Mouse (Mus musculus): ENCODE results near the gene Zdhhc16. TPM values are rescaled to one million over a fixed set of nuclear protein-coding genes. Genes with fewer than 3 reads are reported as not detected.
"Not testable (repeated sequence)": the region's sequence is repeated elsewhere in the genome, so short reads cannot be mapped to it uniquely, and the experiment has no call there.

The Zdhhc16 gene
- polyA plus RNA-seq, 1 experiment from 2014 or later, result 85.8 TPM

DNA sequence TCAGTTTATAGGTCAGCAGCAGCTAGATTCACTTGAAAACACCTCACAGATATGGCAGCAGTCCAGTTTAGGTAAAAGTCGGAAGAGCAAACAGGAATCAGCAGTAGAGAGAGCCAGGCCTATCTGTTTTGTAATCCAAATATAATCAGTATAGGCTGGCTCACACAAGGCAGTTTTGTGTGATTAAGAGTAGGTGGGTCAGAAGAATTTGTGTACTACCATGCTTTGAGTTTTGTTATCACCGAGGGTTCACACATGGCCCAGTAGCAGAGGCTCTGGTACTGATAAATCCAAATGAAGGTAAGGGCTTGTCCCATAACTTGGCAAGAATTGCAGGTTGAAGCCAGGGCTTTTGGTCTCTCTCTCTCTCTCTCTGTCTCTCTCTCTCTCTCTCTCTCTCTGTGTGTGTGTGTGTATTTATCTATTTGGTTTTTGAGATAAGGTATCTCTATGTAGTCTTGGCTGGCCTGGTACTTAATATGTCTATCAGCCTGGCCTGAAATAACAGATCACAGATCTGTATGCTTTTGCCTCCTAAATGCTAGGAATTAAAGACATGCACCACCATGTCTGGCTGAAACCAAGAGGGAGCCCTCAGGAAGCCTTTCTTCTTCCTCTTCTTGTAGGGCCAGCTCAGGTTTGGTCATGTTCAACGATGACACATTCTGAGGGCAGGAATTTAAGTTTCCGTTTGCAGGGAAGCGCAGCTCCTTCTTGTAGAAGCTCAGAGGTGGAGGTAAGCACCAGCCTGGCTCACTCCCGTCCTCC is 26.8 kb upstream of the Zdhhc16 start:
- Histone ChIP-seq H3K4me3 (no peak overlapping the region), H3K27me3 (ENCODE audit: poor library complexity, severe bottlenecking) (no peaks in the 10 kb centered on the region), H3K27ac (no peak overlapping the region), H3K36me3 (replicated peaks) (no peaks in the 10 kb centered on the region), H3K4me1 (no peaks in the 10 kb centered on the region), H3K9me3 (no peaks in the 10 kb centered on the region)
- DNase-seq (ENCODE audit: extremely low spot score, low spot score), result no peak
- WGBS, result 69% methylated on average over 6 of the region's 6 CpGs

DNA sequence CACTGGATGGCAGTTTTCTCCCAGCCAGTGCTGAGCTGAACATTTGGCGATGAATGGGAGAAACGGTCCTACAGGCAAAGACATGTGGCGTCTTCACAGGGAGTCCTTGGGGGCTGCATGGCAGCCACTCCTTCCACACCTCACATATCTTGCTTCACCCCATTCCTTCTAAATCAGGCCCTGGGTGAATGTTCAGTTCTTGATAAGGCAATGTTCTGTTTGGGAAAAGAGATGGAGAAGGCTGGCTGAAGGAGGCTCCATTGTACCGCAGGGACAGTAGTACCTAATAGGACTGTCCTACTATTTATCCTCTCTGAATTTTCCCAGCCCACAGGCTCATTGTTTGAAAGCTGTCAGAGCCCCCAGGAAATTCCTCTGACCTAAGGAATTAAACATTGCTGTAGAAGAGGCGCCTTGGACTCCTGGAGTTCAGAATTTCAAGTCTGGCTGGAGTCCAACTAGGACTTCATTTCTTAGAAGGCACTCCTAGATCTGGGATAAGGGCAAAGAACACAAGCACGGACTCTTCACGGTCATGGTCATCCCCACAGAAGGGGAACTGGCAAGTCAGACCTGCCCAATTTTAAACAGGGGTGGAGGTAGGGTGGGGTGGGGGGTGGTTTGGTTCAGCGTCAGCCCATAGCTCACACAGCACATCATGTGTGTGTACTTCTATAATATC is 26.1 kb upstream of the Zdhhc16 start:
- Histone ChIP-seq H3K27me3 (ENCODE audit: poor library complexity, severe bottlenecking) (no peaks in the 10 kb centered on the region), H3K27ac (no peak overlapping the region), H3K36me3 (replicated peaks) (no peaks in the 10 kb centered on the region), H3K4me3 (no peak overlapping the region), H3K9me3 (no peaks in the 10 kb centered on the region), H3K4me1 (no peaks in the 10 kb centered on the region)
- no peak for DNase-seq (ENCODE audit: extremely low spot score, low spot score)
- 56% methylated on average over 8 of the region's 8 CpGs for WGBS

DNA sequence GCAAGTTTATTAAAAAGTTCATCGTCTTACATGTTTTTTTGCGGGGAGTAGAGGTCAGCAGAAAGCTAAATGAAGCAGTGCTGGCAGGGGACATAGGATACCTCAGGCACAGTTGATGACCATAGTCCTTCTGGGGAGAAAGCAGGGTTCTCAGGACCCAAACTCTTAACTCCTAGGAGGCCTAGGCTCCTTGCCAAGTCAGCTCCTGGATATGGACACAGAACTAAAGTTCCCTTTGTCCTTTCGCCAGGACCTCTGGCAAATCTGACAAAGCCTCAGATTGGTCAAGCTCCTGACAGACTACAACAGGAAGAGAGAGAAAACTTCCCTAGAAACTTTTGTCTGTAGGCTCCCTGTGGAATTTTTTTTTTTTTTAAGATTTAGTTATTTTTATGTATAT is 24.5 kb upstream of the Zdhhc16 start:
- H3K4me3 ChIP-seq, result no peak overlapping the region
- peaks cover 5% of the 10 kb centered on the region for H3K36me3 ChIP-seq (replicated peaks)
- H3K27me3 ChIP-seq (ENCODE audit: poor library complexity, severe bottlenecking), result no peaks in the 10 kb centered on the region
- 95% methylated on average over 3 of the region's 3 CpGs for WGBS
- H3K27ac ChIP-seq, result no peak overlapping the region
- DNase-seq (ENCODE audit: extremely low spot score, low spot score), result no peak
- peaks cover 11% of the 10 kb centered on the region for H3K4me1 ChIP-seq
- no peaks in the 10 kb centered on the region for H3K9me3 ChIP-seq

GRCm38 (mm10) chr19:41910396-41910795 is 22.9 kb upstream of the Zdhhc16 start:
- 84% methylated on average over 2 of the region's 2 CpGs for WGBS
- H3K27ac ChIP-seq, result 0 out of 2 replicates have a peak overlapping the region, but pooled peaks have one; percentile 40

GRCm38 (mm10) chr19:41911178-41912073 is 21.9 kb upstream of the Zdhhc16 start, which contains the start of gene Pgam1:
Gene Pgam1, plus strand, starts transcription at chr19:41911923.
- Histone ChIP-seq H3K27ac (peak within 1 kb of the TSS; percentile 96), H3K9me3 (no peaks in the 10 kb centered on the region), H3K27me3 (ENCODE audit: poor library complexity, severe bottlenecking) (no peaks in the 10 kb centered on the region), H3K4me1 (peaks cover 26% of the 10 kb centered on the region), H3K4me3 (peak within 1 kb of the TSS; percentile 81), H3K36me3 (replicated peaks) (peaks cover 32% of the 10 kb centered on the region)
- 6% methylated on average over 54 of the region's 54 CpGs for WGBS
- DNase-seq (ENCODE audit: extremely low spot score, low spot score), result peak; percentile 98

More at GRCm38 (mm10) chr19:41910396-41910795, 22.9 kb upstream of the Zdhhc16 start:
- H3K4me1 ChIP-seq, result peaks cover 26% of the 10 kb centered on the region
- H3K36me3 ChIP-seq (replicated peaks), result peaks cover 22% of the 10 kb centered on the region
- no peak for DNase-seq (ENCODE audit: extremely low spot score, low spot score)
- no peaks in the 10 kb centered on the region for H3K9me3 ChIP-seq
- H3K27me3 ChIP-seq (ENCODE audit: poor library complexity, severe bottlenecking), result no peaks in the 10 kb centered on the region
- H3K4me3 ChIP-seq, result no peak overlapping the region

- 2% methylated on average over 53 of the region's 53 CpGs for WGBS
- peaks cover 26% of the 10 kb centered on the region for H3K4me1 ChIP-seq
Measured at GRCm38 (mm10) chr19:41912121-41913080, 20.9 kb upstream of the Zdhhc16 start.

DNA sequence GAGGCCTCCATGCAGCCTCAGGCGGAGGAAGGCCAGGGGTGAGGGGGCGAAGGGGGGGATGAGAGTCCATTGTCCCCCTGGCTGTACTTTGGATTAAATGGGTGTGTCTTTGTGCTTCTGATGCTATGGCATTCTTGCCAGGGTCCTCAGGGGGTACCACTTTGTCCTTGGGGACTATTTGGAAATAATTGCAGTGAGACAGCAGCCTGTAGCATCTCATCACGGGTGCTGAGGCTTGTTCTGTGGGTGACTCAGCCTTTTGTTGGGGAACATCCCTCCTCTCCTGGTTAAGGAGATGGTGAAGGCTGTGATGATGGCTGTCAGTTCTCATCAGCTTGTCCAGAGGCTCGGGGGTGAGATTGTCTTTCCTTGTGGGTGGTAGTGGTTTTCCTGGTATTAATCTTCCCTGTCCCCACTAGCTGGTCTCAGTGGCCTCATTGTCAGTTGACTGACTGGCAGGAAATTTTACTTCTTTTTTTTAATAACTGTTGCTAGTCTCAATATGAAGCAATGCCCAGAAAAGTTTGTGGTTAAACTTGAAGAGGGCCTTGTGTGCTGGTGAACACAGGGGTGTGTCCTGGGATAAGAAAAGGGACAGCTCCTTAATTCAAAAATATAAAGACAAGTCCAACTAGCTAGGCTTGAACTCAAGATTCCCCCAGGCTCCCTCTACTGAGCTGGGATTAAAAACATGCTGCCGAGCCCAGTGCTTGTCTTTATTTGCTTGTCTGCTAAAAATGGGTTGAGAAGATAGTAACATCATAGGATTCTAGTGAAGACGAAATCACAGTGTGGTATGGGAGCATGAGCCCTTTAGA is 19.3 kb upstream of the Zdhhc16 start:
- Histone ChIP-seq H3K36me3 (replicated peaks) (peaks cover 49% of the 10 kb centered on the region), H3K27me3 (ENCODE audit: poor library complexity, severe bottlenecking) (no peaks in the 10 kb centered on the region), H3K9me3 (no peaks in the 10 kb centered on the region), H3K27ac (peak overlapping the region; percentile 96), H3K4me3 (peak overlapping the region; percentile 81), H3K4me1 (peaks cover 26% of the 10 kb centered on the region)
- DNase-seq (ENCODE audit: extremely low spot score, low spot score), result no peak
- 43% methylated on average over 6 of the region's 6 CpGs for WGBS

More at GRCm38 (mm10) chr19:41912121-41913080, 20.9 kb upstream of the Zdhhc16 start:
- peak; percentile 51 for DNase-seq (ENCODE audit: extremely low spot score, low spot score)
- Histone ChIP-seq H3K36me3 (replicated peaks) (peaks cover 42% of the 10 kb centered on the region), H3K27me3 (ENCODE audit: poor library complexity, severe bottlenecking) (no peaks in the 10 kb centered on the region), H3K4me3 (peak overlapping the region; percentile 81), H3K9me3 (no peaks in the 10 kb centered on the region), H3K27ac (peak overlapping the region; percentile 96)

DNA sequence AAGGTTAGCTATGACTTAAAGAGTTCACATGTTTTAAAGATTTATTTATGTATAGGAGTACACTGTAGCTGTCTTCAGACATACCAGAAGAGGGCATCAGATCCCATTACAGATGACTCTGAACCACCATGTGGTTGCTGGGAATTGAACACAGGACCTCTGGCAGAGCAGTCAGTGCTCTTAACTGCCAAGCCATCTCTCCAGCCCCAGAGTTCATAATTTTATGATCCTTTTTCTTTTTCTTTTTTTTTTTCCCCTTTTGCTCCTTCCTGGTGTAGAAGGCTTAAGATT is 18.7 kb upstream of the Zdhhc16 start:
- Histone ChIP-seq H3K36me3 (replicated peaks) (peaks cover 54% of the 10 kb centered on the region), H3K4me3 (peak overlapping the region; percentile 81)

GRCm38 (mm10) chr19:41915294-41915693 is 18.0 kb upstream of the Zdhhc16 start:
- Histone ChIP-seq H3K9me3 (no peaks in the 10 kb centered on the region), H3K27me3 (ENCODE audit: poor library complexity, severe bottlenecking) (no peaks in the 10 kb centered on the region), H3K4me1 (peaks cover 26% of the 10 kb centered on the region), H3K4me3 (no peak overlapping the region; the same call in 1 of the 2 replicates), H3K27ac (no peak overlapping the region), H3K36me3 (replicated peaks) (peaks cover 62% of the 10 kb centered on the region)
- WGBS, result 96% methylated on average over 3 of the region's 3 CpGs
- no peak for DNase-seq (ENCODE audit: extremely low spot score, low spot score)

More for the DNA sequence above, 18.7 kb upstream of the Zdhhc16 start:
- not testable (repeated sequence) for H3K9me3 ChIP-seq; H3K27ac ChIP-seq; DNase-seq (ENCODE audit: extremely low spot score, low spot score); H3K27me3 ChIP-seq (ENCODE audit: poor library complexity, severe bottlenecking)
- H3K4me1 ChIP-seq, result peaks cover 26% of the 10 kb centered on the region

- DNase-seq (ENCODE audit: extremely low spot score, low spot score), result no peak
- H3K4me3 ChIP-seq, result no peak overlapping the region
- WGBS, result 93% methylated on average over 4 of the region's 4 CpGs
- no peaks in the 10 kb centered on the region for H3K27me3 ChIP-seq (ENCODE audit: poor library complexity, severe bottlenecking)
- H3K36me3 ChIP-seq (replicated peaks), result peaks cover 78% of the 10 kb centered on the region
- no peak overlapping the region for H3K27ac ChIP-seq
- H3K4me1 ChIP-seq, result peaks cover 26% of the 10 kb centered on the region
- no peaks in the 10 kb centered on the region for H3K9me3 ChIP-seq
Measured at GRCm38 (mm10) chr19:41916853-41917252, 16.4 kb upstream of the Zdhhc16 start.

- no peak for DNase-seq (ENCODE audit: extremely low spot score, low spot score)
- Histone ChIP-seq H3K36me3 (replicated peaks) (peaks cover 90% of the 10 kb centered on the region), H3K9me3 (no peaks in the 10 kb centered on the region), H3K4me1 (peaks cover 8% of the 10 kb centered on the region), H3K27me3 (ENCODE audit: poor library complexity, severe bottlenecking) (no peaks in the 10 kb centered on the region), H3K4me3 (no peak overlapping the region), H3K27ac (no peak overlapping the region)
- WGBS, result 82% methylated on average over 4 of the region's 4 CpGs
Measured at GRCm38 (mm10) chr19:41919471-41919870, 13.8 kb upstream of the Zdhhc16 start.
